Mouse (Mus musculus): ENCODE results near the gene Ube2ql1.

The Ube2ql1 gene

GRCm38 (mm10) chr13:69739759-69740135, at the start of gene Ube2ql1:
TSS of gene Ube2ql1 (minus strand) at chr13:69739889.
- peak; percentile 91 to 96 for DNase-seq

- no peak for DNase-seq
These were observed 49.0 kb upstream of the Ube2ql1 start for GRCm38 (mm10) chr13:69788704-69789103.

- DNase-seq: no peak
These were observed 38.5 kb upstream of the Ube2ql1 start for GRCm38 (mm10) chr13:69778221-69778620.

- DNase-seq: no peak
These were observed 32.7 kb upstream of the Ube2ql1 start for GRCm38 (mm10) chr13:69772358-69772757.

GRCm38 (mm10) chr13:69770538-69771456, 31.1 kb upstream of the Ube2ql1 start:
- DNase-seq: no peak

DNA sequence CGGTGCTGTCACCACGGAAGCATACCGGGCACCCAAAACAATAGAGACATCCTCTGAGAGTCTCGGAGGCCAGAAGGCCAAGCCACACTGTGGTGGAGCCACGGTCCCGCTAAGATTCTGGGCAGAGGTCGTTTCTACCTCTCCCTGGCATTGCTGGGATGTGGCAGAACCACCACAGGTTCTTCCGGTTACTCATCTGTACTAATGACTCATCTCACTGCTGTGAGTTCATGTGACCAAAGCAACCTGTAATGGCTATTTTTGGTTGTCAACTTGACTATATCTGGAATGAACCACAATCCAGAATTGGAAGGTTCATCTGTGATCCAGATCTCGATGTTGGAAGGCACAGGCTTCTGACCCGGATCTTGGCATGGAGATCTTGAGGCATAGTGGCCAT, 28.5 kb upstream of the Ube2ql1 start:
- DNase-seq: no peak

DNA sequence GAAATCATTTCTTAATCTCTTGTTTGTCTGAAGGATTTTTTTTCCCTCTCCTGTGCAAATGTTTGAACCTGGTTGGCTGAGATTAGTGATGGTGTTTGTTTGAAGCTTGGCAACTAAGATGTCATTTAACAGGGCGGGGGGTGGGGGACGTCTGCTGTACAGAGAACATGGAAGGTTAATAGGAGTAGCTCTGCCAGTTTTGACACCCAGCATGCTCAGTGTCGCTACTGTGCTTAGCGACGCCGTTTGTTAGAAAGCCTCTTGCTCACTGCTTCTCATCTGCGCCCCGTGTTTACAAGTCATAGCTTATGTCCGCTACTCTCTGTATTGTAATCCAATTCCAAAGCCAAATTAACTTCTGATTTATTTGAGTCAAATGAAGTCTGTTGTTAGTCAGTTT, 25.0 kb upstream of the Ube2ql1 start:
- no peak for DNase-seq

GRCm38 (mm10) chr13:69761393-69761792, 21.7 kb upstream of the Ube2ql1 start:
- DNase-seq: peak; percentile 83 to 85

- DNase-seq: no peak
These were observed 19.3 kb upstream of the Ube2ql1 start for GRCm38 (mm10) chr13:69758979-69759378.

DNA sequence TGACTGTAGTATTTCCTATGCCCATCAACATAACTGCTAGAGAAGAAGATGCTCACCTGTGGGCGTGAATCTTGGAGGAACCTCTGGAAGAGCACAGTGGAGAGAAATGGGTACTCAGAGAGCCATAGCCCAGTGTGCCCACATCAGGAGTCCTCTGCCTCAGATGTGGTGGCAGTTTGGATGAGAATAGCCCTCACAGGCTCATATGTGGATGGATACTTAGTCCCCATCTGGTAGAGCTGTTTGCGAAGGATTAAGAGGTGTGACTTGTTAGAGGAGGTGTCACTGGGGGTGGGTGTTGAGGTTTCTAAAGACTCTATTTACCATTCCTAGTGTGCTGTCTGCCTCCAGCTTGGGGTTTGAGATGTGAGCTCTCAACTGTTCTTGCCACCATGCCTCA, 13.2 kb upstream of the Ube2ql1 start:
- DNase-seq: no peak

DNA sequence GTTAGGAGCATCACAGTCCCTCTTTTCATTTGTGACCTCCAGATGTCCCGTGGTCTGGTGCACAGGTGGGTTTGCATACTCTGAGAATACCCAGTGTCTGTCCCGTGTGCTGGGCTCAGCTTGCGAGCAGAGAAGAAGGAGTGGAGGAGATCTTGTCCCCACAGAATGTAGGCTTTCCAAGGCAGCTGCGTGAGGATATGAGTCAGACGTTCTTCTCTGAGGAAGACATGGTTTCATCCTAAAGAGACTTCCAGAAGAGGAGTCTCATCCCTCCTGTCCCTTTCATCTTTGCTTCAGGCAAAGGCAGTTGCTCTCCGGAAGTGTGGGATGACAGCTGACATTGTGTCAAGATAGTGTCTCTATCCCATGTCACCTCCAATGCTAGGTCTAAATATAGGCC, 11.8 kb upstream of the Ube2ql1 start:
- no peak for DNase-seq

DNA sequence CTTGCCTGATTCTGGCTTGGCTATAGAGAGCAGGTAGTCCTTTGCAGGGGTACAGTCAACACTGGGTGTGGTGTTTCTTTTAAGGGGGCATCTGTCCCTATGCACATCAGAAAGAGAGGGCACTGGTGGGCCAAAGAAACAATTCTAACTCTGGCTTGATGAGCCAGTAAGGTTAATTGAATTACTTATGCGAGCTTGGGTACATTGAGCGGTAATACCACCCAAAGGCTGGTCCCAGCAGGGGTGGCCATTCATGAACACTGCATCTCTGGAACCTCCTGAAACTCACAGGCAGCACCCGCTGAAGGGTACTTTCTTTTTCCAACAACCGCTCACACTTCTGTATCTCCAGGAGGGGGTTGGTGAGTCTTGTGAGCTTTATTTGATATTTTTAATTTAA, 9.1 kb upstream of the Ube2ql1 start:
- no peak for DNase-seq

- peak; percentile 81 to 85 for DNase-seq
These were observed 919 bp upstream of the Ube2ql1 start for GRCm38 (mm10) chr13:69740331-69741285.

DNA sequence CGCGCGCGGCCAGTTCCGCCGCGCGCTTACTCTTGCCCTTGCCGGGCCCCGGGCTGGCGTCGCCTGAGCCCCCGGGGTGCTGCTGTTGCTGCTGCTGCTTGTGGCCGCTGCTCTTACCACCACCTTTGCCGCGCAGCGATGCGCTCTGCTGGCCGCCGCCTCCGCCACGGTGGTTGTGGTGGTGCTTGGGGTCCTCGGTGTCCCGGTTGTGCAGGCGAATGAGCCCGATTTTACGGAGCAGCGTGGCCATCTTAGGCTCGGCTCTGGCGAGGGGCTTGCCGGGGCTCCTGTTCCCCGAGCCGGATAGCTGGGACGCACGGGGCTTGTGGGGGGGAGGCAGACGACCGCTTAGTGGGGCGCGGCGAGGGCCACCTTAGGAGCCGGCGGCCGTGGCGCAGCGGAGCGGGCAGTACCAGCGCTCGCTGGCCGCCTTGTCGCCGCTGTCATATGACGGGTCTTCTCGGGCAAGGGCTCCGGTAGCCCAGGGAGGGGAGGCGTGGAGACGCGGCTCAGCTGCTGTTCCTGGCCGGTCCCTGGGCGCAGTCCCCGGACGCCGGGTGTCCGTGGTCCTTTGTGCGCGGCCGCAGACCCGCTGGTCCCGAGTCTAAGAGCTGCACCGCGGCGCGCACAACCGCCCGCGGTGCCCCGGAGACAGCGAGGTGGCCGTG, 464 bp downstream of the Ube2ql1 start:
- DNase-seq: peak; percentile 57 to 65

- DNase-seq: peak; percentile 77 to 79
These were observed 1.2 kb downstream of the Ube2ql1 start for GRCm38 (mm10) chr13:69738461-69738971.

DNA sequence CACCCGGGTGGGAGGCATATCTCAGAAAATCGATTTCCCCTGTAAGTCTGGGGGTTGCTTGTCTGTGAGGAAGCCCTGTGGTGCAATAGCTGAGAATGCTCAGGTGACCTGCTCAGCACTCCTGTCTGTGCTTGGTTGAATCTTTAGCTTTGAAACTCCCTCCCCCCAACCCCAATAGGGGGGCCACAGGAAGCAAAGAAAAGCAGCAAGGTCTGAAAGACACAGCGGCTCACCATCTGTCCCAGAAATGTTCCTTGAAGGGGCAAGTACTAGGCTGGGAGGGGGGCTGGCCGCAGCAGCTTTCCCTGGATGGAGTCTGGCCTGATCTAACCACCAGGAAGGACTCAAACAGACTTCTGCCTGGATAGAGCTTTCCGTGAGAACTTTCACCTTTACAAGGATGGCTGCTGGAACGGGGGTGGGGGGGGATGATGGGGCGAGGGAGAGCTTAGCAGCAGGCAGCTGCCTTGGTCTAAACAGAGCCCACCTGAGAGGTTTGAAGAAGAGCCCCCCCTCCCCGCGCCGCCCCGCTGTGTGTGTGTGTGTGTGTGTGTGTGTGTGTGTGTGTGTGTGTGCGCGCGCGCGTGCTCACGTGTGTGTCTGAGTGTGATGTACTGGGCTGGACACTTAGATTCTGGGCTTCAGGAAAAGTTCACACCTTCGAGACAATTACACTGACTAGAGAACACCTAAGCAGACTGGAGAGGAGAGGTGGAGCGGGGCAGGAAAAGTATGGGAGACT, 2.1 kb downstream of the Ube2ql1 start:
- no peak for DNase-seq

DNA sequence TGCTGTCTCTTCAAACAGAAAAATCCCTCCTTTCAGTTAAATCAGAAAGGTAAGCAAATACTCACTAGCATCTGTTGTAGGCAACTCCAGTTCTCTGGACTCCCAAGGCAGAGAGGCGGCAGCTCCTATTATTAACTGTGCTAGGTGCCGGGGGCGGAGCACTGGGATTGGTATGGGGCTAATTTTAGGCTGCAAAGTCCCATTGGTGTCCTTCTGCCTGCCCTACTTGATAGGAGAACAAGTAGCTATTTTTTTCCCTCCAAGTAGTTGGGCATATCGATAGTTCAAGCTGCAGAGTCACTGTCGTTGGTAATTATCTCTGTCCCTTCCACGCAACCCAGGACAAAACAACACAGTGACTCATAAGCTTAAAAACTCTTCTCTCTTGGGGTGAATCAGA, 7.1 kb downstream of the Ube2ql1 start:
- DNase-seq: no peak

- DNase-seq: no peak
These were observed 14.3 kb downstream of the Ube2ql1 start for GRCm38 (mm10) chr13:69725376-69725775.

- no peak for DNase-seq
These were observed 18.5 kb downstream of the Ube2ql1 start for GRCm38 (mm10) chr13:69721141-69721540.

DNA sequence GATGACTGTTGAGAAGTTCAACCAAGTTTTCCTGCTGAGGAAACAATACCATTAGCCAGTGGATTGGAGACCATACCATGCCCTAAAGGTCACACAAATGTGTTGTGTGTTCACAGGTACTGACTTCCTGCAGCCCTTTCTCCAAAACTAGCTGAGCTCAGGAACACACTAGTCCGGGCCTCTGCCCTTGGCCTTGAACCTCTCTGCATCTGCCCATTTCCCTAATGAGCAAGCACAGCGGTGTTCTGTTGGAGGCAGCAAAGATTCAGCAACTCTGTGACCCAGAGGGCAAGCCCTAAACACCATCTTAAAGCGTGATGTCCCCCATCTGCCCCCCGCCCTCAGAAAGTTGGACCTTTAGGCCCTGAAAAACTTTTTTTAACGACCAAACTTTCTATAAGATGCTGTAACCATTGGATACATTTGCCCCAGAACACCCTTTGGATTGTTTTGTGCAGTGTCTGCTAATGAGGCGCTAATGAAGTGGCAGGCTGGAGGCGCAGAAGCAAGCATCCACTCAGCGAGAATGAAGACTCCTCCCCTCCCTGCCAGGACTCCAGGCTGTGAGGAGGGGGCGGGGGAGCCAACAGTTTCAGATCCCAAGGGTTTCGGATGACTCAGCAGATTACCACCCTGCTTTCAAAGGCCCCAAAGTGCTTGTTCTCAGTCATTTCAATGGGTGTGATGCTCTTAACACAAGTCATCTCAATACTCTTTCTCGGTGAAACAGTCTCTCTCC, 21.7 kb downstream of the Ube2ql1 start:
- DNase-seq: no peak

DNA sequence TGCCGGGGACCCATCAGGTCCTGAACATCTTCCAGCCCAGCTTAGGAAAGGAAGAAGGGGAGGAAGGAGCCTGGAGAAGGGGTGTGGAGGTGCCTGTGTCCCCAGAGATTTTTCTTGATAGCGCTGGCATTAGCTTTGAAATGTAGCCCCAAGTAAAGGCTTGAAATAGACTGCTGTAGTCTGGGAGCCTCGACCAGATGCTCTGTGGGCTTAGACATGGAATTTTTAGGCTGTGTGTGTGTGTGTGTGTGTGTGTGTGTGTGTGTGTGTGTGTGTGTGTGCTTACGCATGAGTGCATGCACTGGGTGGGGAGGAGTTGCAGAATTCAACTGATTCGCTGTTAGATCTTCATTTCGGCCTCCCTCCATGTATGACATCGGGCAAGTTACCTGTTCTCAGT, 31.5 kb downstream of the Ube2ql1 start:
- no peak for DNase-seq
